Mouse (Mus musculus) intestine, embryonic 14.5 days (tissue): ENCODE measurements around the gene Serpina3i. TPM values are rescaled to one million over a fixed set of nuclear protein-coding genes. Genes with fewer than 3 reads are reported as not detected.

ENCODE experiments used
- ATAC-seq: fragments of 200-750 bp; cut with Nextera tagmentation; replicated peaks from 2 replicates; pipeline ENCODE4 v1.8.0; 2017; ENCODE audit warnings: low read depth, moderate number of reproducible peaks, moderate TSS enrichment, moderate library complexity; ENCODE audit not compliant: low FRiP score, low TSS enrichment
- DNase-seq: peaks from one replicate; pipeline ENCODE4 v3.0.0-alpha.2; 2018; ENCODE audit warnings: low spot score
- H3K27ac ChIP-seq: fragments of 300-500 bp; sonication (generic); 2 replicates; pipeline ENCODE4 v1.5.1; 2014; ENCODE audit warnings: low read depth, mild to moderate bottlenecking, control low read depth
- H3K27me3 ChIP-seq: fragments of 300-500 bp; sonication (generic); replicated peaks from 2 replicates; pipeline ENCODE4 v1.6.1; 2014; ENCODE audit warnings: low read length, control low read depth; ENCODE audit not compliant: control insufficient read depth, insufficient read depth
- H3K36me3 ChIP-seq: fragments of 300-500 bp; sonication (generic); 2 replicates; pipeline ENCODE4 v1.6.1; 2014; ENCODE audit warnings: low read length, control low read depth; ENCODE audit not compliant: control insufficient read depth, insufficient read depth
- H3K4me1 ChIP-seq: fragments of 300-500 bp; sonication (generic); replicated peaks from 2 replicates; pipeline ENCODE4 v1.6.1; 2014; ENCODE audit warnings: low read length, control low read depth, mixed read lengths; ENCODE audit not compliant: control insufficient read depth, insufficient read depth
- H3K4me2 ChIP-seq: fragments of 300-500 bp; sonication (generic); 2 replicates; pipeline ENCODE4 v1.6.1; 2014; ENCODE audit warnings: low read length
- H3K4me3 ChIP-seq: fragments of 300-500 bp; sonication (generic); 2 replicates; pipeline ENCODE4 v1.5.1; 2014; ENCODE audit warnings: low read depth, low read length, control low read depth, mixed read lengths
- H3K9ac ChIP-seq: fragments of 300-500 bp; sonication (generic); 2 replicates; pipeline ENCODE4 v1.6.1; 2014; ENCODE audit warnings: mild to moderate bottlenecking, low read length
- H3K9me3 ChIP-seq: fragments of 300-500 bp; sonication (generic); 2 replicates; pipeline ENCODE4 v1.6.1; 2016; ENCODE audit warnings: low read length, control low read depth; ENCODE audit not compliant: control insufficient read depth
- WGBS: fragments of 180-500 bp; shearing (Covaris S2); extraction: QIAGEN DNeasy Blood & Tissue Kit; methylation state at CpG from one replicate; pipeline ENCODE4 v1.1.7; 2014; 5-methylcytosine and 5-hydroxymethylcytosine counted together
- polyA plus RNA-seq: library from polyadenylated mRNA; unstranded; fragments of >200 nt; fragmentation: Nextera tagmentation; extraction: Ambion mirVana; gene quantifications from 2 replicates; pipeline ENCODE4 v1.2.1, GENCODE M21; 2014

Gene Serpina3i
- polyA plus RNA-seq: not detected in 2 replicates

DNA sequence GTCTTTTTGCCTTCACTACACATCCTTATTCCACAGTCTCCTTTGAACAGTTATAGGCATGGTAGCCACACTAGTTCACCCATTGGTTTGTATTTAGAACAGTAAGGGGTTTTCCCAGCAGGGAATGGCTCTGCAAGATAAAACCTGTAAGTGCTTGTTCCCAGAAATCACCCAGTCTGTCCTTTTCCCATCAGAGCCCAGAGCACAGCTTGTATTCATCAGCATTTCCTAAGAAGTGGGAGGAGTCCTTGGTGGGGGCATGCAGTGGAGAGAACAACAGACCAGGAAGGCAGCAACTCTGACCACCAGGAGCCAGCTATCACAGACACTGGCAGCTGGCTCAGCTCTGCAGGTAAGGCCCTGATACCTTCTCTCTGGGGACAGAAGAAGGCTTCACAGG lies at the start of gene Serpina3i:
Serpina3i (plus strand) TSS at position 260 of the 400 bp plus-strand sequence.
- H3K36me3 ChIP-seq: no peaks in the 10 kb centered on the region
- H3K4me2 ChIP-seq: no peak within 1 kb of the TSS
- H3K9ac ChIP-seq: no peak within 1 kb of the TSS
- ATAC-seq (no peak), DNase-seq (no peak)
- H3K4me3 ChIP-seq: no peak within 1 kb of the TSS
- H3K27me3 ChIP-seq: no peaks in the 10 kb centered on the region
- no peaks in the 10 kb centered on the region for H3K9me3 ChIP-seq
- no peak within 1 kb of the TSS for H3K27ac ChIP-seq
- H3K4me1 ChIP-seq: no peaks in the 10 kb centered on the region

GRCm38 (mm10) chr12:104213689-104214444 lies 49.1 kb upstream of the Serpina3i start:
- no peaks in the 10 kb centered on the region for H3K9me3 ChIP-seq
- WGBS: 61% methylated on average over 2 of the region's 2 CpGs
- H3K4me1 ChIP-seq: no peaks in the 10 kb centered on the region
- H3K4me2 ChIP-seq: no peak overlapping the region
- H3K36me3 ChIP-seq: no peaks in the 10 kb centered on the region
- no peak overlapping the region for H3K4me3 ChIP-seq
- H3K9ac ChIP-seq: no peak overlapping the region
- ATAC-seq (no peak), DNase-seq (no peak)
- no peak overlapping the region for H3K27ac ChIP-seq
- no peaks in the 10 kb centered on the region for H3K27me3 ChIP-seq

DNA sequence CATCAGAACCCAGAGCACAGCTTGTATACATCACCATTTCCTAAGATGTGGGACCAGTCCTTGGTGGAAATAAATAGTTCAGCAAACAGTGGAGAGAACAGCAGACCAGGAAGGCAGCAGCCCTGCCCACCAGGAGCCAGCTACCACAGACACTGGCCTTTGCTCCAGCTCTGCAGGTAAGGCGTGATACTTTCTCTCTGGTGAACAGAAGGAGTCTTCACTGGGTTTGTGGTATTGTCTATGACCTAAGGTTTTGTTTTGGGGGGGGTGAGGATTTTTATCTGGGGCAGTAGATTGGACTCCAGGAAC lies 48.5 kb upstream of the Serpina3i start, which contains the start of gene Serpina3f:
Serpina3f (plus strand) TSS at position 100 of the 309 bp plus-strand sequence.
- ATAC-seq (no peak), DNase-seq (no peak)
- no peaks in the 10 kb centered on the region for H3K4me1 ChIP-seq
- no peaks in the 10 kb centered on the region for H3K9me3 ChIP-seq
- no peaks in the 10 kb centered on the region for H3K27me3 ChIP-seq
- no peaks in the 10 kb centered on the region for H3K36me3 ChIP-seq
- no peak within 1 kb of the TSS for H3K27ac ChIP-seq
- H3K4me3 ChIP-seq: no peak within 1 kb of the TSS
- H3K9ac ChIP-seq: no peak within 1 kb of the TSS
- 83% methylated on average over 1 of the region's 1 CpGs for WGBS
- H3K4me2 ChIP-seq: no peak within 1 kb of the TSS

- no peak for ATAC-seq
- H3K9me3 ChIP-seq: no peaks in the 10 kb centered on the region
- H3K4me2 ChIP-seq: no peak overlapping the region
- no peak overlapping the region for H3K4me3 ChIP-seq
- H3K9ac ChIP-seq: no peak overlapping the region
- no peaks in the 10 kb centered on the region for H3K27me3 ChIP-seq
- no peaks in the 10 kb centered on the region for H3K36me3 ChIP-seq
- no peak overlapping the region for H3K27ac ChIP-seq
- no peak for DNase-seq
- no peaks in the 10 kb centered on the region for H3K4me1 ChIP-seq
- 82% methylated on average over 1 of the region's 1 CpGs for WGBS
Observed at GRCm38 (mm10) chr12:104215249-104215648, 47.7 kb upstream of the Serpina3i start.

GRCm38 (mm10) chr12:104221616-104222015 lies 41.3 kb upstream of the Serpina3i start:
- Histone ChIP-seq H3K4me1 (no peaks in the 10 kb centered on the region), H3K27me3 (no peaks in the 10 kb centered on the region), H3K9ac (no peak overlapping the region), H3K27ac (no peak overlapping the region), H3K4me2 (no peak overlapping the region), H3K36me3 (no peaks in the 10 kb centered on the region), H3K9me3 (no peaks in the 10 kb centered on the region), H3K4me3 (no peak overlapping the region)
- WGBS: 79% methylated on average over 1 of the region's 1 CpGs
- ATAC-seq (no peak), DNase-seq (no peak)

GRCm38 (mm10) chr12:104223690-104224089 lies 39.2 kb upstream of the Serpina3i start:
- no peak for DNase-seq
- H3K27me3 ChIP-seq: no peaks in the 10 kb centered on the region
- no peaks in the 10 kb centered on the region for H3K4me1 ChIP-seq
- H3K9me3 ChIP-seq: no peaks in the 10 kb centered on the region
- H3K4me2 ChIP-seq: no peak overlapping the region
- H3K36me3 ChIP-seq: no peaks in the 10 kb centered on the region
- ATAC-seq: no peak
- 51% methylated on average over 1 of the region's 1 CpGs for WGBS
- H3K4me3 ChIP-seq: no peak overlapping the region
- H3K27ac ChIP-seq: no peak overlapping the region
- no peak overlapping the region for H3K9ac ChIP-seq

GRCm38 (mm10) chr12:104224598-104225300 lies 38.2 kb upstream of the Serpina3i start:
- no peak overlapping the region for H3K27ac ChIP-seq
- no peaks in the 10 kb centered on the region for H3K9me3 ChIP-seq
- no peak overlapping the region for H3K4me2 ChIP-seq
- H3K4me1 ChIP-seq: no peaks in the 10 kb centered on the region
- no peaks in the 10 kb centered on the region for H3K27me3 ChIP-seq
- DNase-seq (no peak), ATAC-seq (no peak)
- WGBS: 66% methylated on average over 7 of the region's 7 CpGs
- no peak overlapping the region for H3K9ac ChIP-seq
- H3K4me3 ChIP-seq: no peak overlapping the region
- H3K36me3 ChIP-seq: no peaks in the 10 kb centered on the region

GRCm38 (mm10) chr12:104230762-104231161 lies 32.2 kb upstream of the Serpina3i start:
- no peaks in the 10 kb centered on the region for H3K9me3 ChIP-seq
- H3K27me3 ChIP-seq: no peaks in the 10 kb centered on the region
- 73% methylated on average over 2 of the region's 2 CpGs for WGBS
- H3K36me3 ChIP-seq: no peaks in the 10 kb centered on the region
- H3K9ac ChIP-seq: no peak overlapping the region
- DNase-seq: no peak
- H3K27ac ChIP-seq: no peak overlapping the region
- H3K4me3 ChIP-seq: no peak overlapping the region
- H3K4me2 ChIP-seq: no peak overlapping the region
- no peak for ATAC-seq
- H3K4me1 ChIP-seq: no peaks in the 10 kb centered on the region

GRCm38 (mm10) chr12:104235915-104236314 lies 27.0 kb upstream of the Serpina3i start, which contains the start of gene Serpina3g:
Gene Serpina3g (plus strand): TSS chr12:104236245.
- 48% methylated on average over 5 of the region's 5 CpGs for WGBS
- DNase-seq: no peak
- no peak within 1 kb of the TSS for H3K9ac ChIP-seq
- no peaks in the 10 kb centered on the region for H3K9me3 ChIP-seq
- no peak within 1 kb of the TSS for H3K27ac ChIP-seq
- no peaks in the 10 kb centered on the region for H3K4me1 ChIP-seq
- no peak for ATAC-seq
- no peaks in the 10 kb centered on the region for H3K27me3 ChIP-seq
- no peak within 1 kb of the TSS for H3K4me3 ChIP-seq
- no peak within 1 kb of the TSS for H3K4me2 ChIP-seq
- H3K36me3 ChIP-seq: no peaks in the 10 kb centered on the region
